Mouse (Mus musculus): ENCODE results near the gene Drd2.

- TF ChIP-seq EP300 (optimal IDR thresholded peaks at IDR 0.05) (no peak), CTCF (IDR thresholded peaks at IDR 0.05; ENCODE audit: low read depth) (no peak)
Observed at GRCm38 (mm10) chr9:49396006-49396405, 55.6 kb downstream of the Drd2 start.

All from stomach, postnatal 0 days (tissue).